Mouse (Mus musculus) bone marrow, adult 2 months (tissue): Measurements from ENCODE around the gene Il21. TPM values are rescaled to one million over a fixed set of nuclear protein-coding genes. Genes with fewer than 3 reads are reported as not detected.

Source experiments
- H3K27ac ChIP-seq: fragments of 200-500 bp; 2 replicates; pipeline ENCODE4 v1.5.1; 2012; ENCODE audit warnings: low read depth, mild to moderate bottlenecking, control low read depth, inconsistent platforms, low read length; ENCODE audit not compliant: control insufficient read depth, poor library complexity, insufficient read depth
- H3K4me1 ChIP-seq: fragments of 200-500 bp; 2 replicates; pipeline ENCODE4 v1.6.1; 2011; ENCODE audit warnings: low read length; ENCODE audit not compliant: control insufficient read depth, insufficient read depth
- H3K4me3 ChIP-seq: fragments of 200-500 bp; replicated peaks from 2 replicates; pipeline ENCODE3; 2011; ENCODE audit warnings: mild to moderate bottlenecking, low read depth, low read length, control low read depth; ENCODE audit not compliant: control insufficient read depth
- CTCF ChIP-seq: fragments of 200-500 bp; IDR thresholded peaks from 2 replicates; pipeline ENCODE4 v1.5.1; 2011; ENCODE audit warnings: low read length, control low read depth; ENCODE audit not compliant: control insufficient read depth, insufficient read depth
- POLR2A ChIP-seq: fragments of 200-500 bp; IDR thresholded peaks from 2 replicates; pipeline ENCODE4 v1.6.1; 2011; ENCODE audit warnings: low read depth, mild to moderate bottlenecking, control low read depth, low read length, borderline replicate concordance; ENCODE audit not compliant: control insufficient read depth
- WGBS: fragments of 180-500 bp; shearing (Covaris S2); methylation state at CpG from one replicate; pipeline ENCODE4 v1.1.7; 2018; 5-methylcytosine and 5-hydroxymethylcytosine counted together
- polyA plus RNA-seq: library from polyadenylated mRNA; stranded (reverse); fragments of >200 nt; gene quantifications from 2 replicates; pipeline ENCODE4 v1.2.4, GENCODE M21; 2011; ENCODE audit warnings: low replicate concordance; ENCODE audit not compliant: missing spikeins, insufficient read depth, insufficient read length

Il21 gene
- polyA plus RNA-seq, 1 experiment: not detected

DNA sequence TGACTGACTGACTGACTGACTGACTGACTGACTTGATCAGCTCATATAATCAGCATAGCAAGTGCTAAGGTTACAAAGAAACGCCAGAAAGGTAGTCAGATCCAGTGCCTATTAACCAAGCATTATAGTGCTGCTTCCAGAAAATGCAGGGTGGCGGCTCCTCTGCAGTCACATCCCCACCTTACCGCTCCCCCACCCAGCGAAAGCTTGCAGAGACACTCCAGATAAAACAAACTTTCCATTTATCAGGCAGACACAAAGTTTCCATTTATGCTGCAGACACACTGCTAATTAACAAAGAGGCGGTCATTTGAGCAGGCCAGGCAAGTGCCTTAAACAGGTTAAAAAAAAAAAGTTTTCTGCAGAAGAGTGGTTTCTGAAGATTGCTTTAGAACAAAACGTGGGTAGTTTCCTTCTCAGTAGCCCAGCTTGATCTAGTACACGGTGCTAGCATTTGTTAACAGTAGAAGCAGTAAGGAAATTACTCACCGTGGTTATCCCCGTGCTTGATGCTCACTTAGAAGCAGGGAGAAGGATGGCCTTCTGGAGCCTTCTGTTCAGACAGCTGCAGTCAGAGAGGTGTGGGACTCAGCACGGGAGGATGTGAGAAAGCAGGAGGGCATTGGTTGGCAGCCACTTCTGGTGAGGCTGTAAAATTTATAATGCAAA, 27.0 kb upstream of the Il21 start:
- no peak for TF ChIP-seq CTCF
- no peak for TF ChIP-seq POLR2A
- WGBS: 38% methylated on average over 10 of the region's 10 CpGs
- no peaks in the 10 kb centered on the region for H3K4me1 ChIP-seq
- no peak overlapping the region for H3K4me3 ChIP-seq
- no peak overlapping the region for H3K27ac ChIP-seq

DNA sequence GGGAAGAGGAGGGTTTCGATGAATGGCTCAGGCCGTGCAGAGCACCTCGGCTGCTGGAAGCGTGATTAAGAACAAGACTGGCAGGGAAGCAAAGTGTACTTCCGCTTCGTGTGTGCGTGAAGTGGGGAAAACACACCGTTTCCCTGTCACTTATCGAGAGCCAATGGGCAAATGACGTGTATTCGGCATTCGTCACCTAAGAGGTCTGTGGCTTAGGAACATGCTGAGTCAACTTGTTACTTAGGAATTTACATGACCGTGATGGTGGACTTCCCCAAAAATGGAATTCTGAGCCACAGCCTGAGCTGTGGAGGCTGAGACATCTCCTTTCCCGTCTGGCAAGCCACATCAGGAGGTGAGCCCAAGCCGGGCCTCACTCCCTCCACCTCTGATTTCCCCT, 25.3 kb upstream of the Il21 start:
- TF ChIP-seq CTCF (no peak), POLR2A (no peak)

GRCm38 (mm10) chr3:37250967-37251366, 18.5 kb upstream of the Il21 start:
- H3K27ac ChIP-seq: no peak overlapping the region
- TF ChIP-seq CTCF: no peak
- TF ChIP-seq POLR2A: no peak
- WGBS: 83% methylated on average over 3 of the region's 3 CpGs
- H3K4me1 ChIP-seq: no peaks in the 10 kb centered on the region
- no peak overlapping the region for H3K4me3 ChIP-seq

More for the DNA sequence above, 25.3 kb upstream of the Il21 start:
- no peak overlapping the region for H3K4me3 ChIP-seq
- WGBS: 87% methylated on average over 15 of the region's 15 CpGs
- H3K4me1 ChIP-seq: no peaks in the 10 kb centered on the region
- H3K27ac ChIP-seq: no peak overlapping the region

- Histone ChIP-seq H3K4me1 (no peaks in the 10 kb centered on the region), H3K27ac (no peak overlapping the region), H3K4me3 (no peak overlapping the region)
- WGBS: 83% methylated on average over 4 of the region's 4 CpGs
- TF ChIP-seq POLR2A (no peak), CTCF (no peak)
These were observed 2.6 kb upstream of the Il21 start for GRCm38 (mm10) chr3:37235025-37235424.

- Histone ChIP-seq H3K27ac (no peak overlapping the region), H3K4me3 (no peak overlapping the region), H3K4me1 (no peaks in the 10 kb centered on the region)
- 89% methylated on average over 7 of the region's 7 CpGs for WGBS
- TF ChIP-seq CTCF (no peak), POLR2A (no peak)
These were observed 1.3 kb downstream of the Il21 start for GRCm38 (mm10) chr3:37231153-37231552.

- no peak overlapping the region for H3K4me3 ChIP-seq
- TF ChIP-seq POLR2A (no peak), CTCF (no peak)
- H3K27ac ChIP-seq: no peak overlapping the region
- 65% methylated on average over 11 of the region's 11 CpGs for WGBS
- H3K4me1 ChIP-seq: no peaks in the 10 kb centered on the region
These were observed 3.2 kb downstream of the Il21 start for GRCm38 (mm10) chr3:37229082-37229829.

DNA sequence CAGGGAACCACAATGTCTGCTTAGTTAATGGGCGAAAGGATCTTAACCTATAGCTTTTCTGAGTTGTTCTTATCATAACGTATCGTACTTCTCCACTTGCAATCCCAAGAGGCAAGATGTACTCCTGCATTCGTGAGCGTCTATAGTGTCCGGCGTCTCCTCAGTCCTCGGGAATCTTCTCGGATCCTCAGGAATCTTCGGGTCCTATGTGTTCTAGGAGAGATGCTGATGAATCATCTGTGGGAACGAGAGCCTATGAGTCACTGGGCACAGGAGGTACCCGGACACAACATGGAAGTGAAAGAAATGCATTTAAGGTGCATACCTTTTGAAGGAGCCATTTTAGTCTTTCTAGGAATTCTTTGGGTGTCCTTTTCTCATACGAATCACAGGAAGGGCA, 7.3 kb downstream of the Il21 start:
- no peak overlapping the region for H3K4me3 ChIP-seq
- H3K27ac ChIP-seq: no peak overlapping the region
- TF ChIP-seq POLR2A (no peak), CTCF (no peak)
- H3K4me1 ChIP-seq: no peaks in the 10 kb centered on the region
- 86% methylated on average over 13 of the region's 13 CpGs for WGBS

DNA sequence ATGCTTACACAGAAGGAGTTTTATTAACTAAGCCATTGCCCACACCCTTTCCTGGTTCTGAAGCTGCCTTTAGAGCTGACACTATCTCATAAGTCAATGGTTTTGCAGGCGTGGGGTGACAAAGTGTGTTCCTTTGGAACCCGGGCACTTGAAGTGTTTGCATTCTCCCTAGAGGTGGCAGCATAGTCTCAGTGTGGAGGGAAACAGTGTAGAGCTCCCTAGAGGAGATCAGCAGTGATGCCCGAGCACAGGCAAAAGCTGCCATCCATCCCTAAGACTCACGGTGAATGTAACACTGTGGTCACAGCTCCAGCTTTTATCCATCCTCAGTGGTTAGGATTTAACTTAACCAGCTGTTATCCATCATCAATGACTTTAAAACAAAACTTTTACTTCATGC, 13.4 kb downstream of the Il21 start:
- 22% methylated on average over 4 of the region's 4 CpGs for WGBS

More for the DNA sequence above, 13.4 kb downstream of the Il21 start:
- Histone ChIP-seq H3K27ac (no peak overlapping the region), H3K4me3 (no peak overlapping the region), H3K4me1 (no peaks in the 10 kb centered on the region)
- TF ChIP-seq CTCF: no peak
- no peak for TF ChIP-seq POLR2A
